Mouse (Mus musculus): ENCODE results near the gene Snrpc.

GRCm38 (mm10) chr17:27792516-27792915, 45.4 kb upstream of the Snrpc start:
- TF ChIP-seq CTCF (IDR thresholded peaks at IDR 0.05; ENCODE audit: low read depth, low read length) (no peak), POLR2A (IDR thresholded peaks at IDR 0.05; ENCODE audit: borderline replicate concordance, low read depth, low read length) (no peak)
